Mouse (Mus musculus): Measurements from ENCODE around the gene Aqp3. TPM values are rescaled to one million over a fixed set of nuclear protein-coding genes. Genes with fewer than 3 reads are reported as not detected.

The Aqp3 gene
- polyA plus RNA-seq (2014; fragmentation: Nextera tagmentation; extraction: Ambion mirVana) = 0.17 TPM in 1 of 2 replicates, not detected in the other

- Histone ChIP-seq H3K27me3 (ENCODE audit: control insufficient read depth, insufficient read depth, low read length) (peaks cover 17% of the 10 kb centered on the region), H3K9me3 (ENCODE audit: control insufficient read depth, low read length) (no peaks in the 10 kb centered on the region), H3K4me1 (replicated peaks; ENCODE audit: control insufficient read depth, insufficient read depth, low read length) (peaks cover 5% of the 10 kb centered on the region), H3K27ac (no peak within 1 kb of the TSS), H3K4me2 (replicated peaks) (peak within 1 kb of the TSS; percentile 94), H3K36me3 (replicated peaks; ENCODE audit: control insufficient read depth, insufficient read depth) (no peaks in the 10 kb centered on the region), H3K4me3 (replicated peaks; ENCODE audit: low read length) (peak within 1 kb of the TSS; percentile 46), H3K9ac (peak within 1 kb of the TSS; percentile 70)
- DNase-seq (ENCODE audit: low spot score) = peak; percentile 42
- ATAC-seq (ENCODE audit: low FRiP score) = peak; percentile 54
- 1% methylated on average over 42 of the region's 42 CpGs for WGBS
These were observed at the start of gene Aqp3 for GRCm38 (mm10) chr4:41097871-41098576. Gene Aqp3 (minus strand): TSS chr4:41098183.

DNA sequence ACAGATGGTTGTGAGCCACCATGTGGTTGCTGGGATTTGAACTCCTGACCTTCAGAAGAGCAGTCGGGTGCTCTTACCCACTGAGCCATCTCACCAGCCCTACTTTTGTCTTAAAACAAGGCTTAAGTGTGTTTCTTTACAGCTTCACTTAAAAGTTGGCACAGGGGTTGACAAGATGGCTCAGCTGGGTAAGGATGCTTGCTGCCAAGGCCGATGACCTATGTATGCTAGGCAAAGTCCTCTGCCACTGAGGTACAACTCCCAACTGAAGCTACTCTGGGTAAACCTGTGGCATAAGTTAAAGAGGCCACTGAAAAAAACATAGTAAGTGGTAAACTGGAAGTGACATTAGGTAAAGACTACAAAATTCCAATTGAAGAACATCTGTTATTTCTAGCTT lies 44.6 kb upstream of the Aqp3 start:
- Histone ChIP-seq H3K4me2 (replicated peaks) (no peak overlapping the region), H3K4me1 (replicated peaks; ENCODE audit: control insufficient read depth, insufficient read depth, low read length) (peaks cover 6% of the 10 kb centered on the region; the same call in 1 of the 2 replicates), H3K9me3 (ENCODE audit: control insufficient read depth, low read length) (no peaks in the 10 kb centered on the region), H3K27ac (no peak overlapping the region), H3K9ac (no peak overlapping the region), H3K36me3 (replicated peaks; ENCODE audit: control insufficient read depth, insufficient read depth) (peaks cover 18% of the 10 kb centered on the region; the same call in 1 of the 2 replicates), H3K4me3 (replicated peaks; ENCODE audit: low read length) (no peak overlapping the region), H3K27me3 (ENCODE audit: control insufficient read depth, insufficient read depth, low read length) (no peaks in the 10 kb centered on the region)
- no peak for DNase-seq (ENCODE audit: low spot score)
- no peak for ATAC-seq (ENCODE audit: low FRiP score)
- WGBS = 87% methylated on average over 2 of the region's 2 CpGs

- Histone ChIP-seq H3K4me2 (replicated peaks) (no peak overlapping the region), H3K27me3 (ENCODE audit: control insufficient read depth, insufficient read depth, low read length) (no peaks in the 10 kb centered on the region), H3K9me3 (ENCODE audit: control insufficient read depth, low read length) (no peaks in the 10 kb centered on the region)
These were observed 42.3 kb upstream of the Aqp3 start for GRCm38 (mm10) chr4:41140174-41140875.

GRCm38 (mm10) chr4:41136811-41137210 lies 38.8 kb upstream of the Aqp3 start:
- H3K4me3 ChIP-seq (replicated peaks; ENCODE audit: low read length) = peak overlapping the region; percentile 86
- peak overlapping the region; percentile 98 for H3K27ac ChIP-seq
- peak overlapping the region; percentile 74 for H3K4me2 ChIP-seq (replicated peaks)
- WGBS = 0% methylated on average over 8 of the region's 8 CpGs
- H3K9me3 ChIP-seq (ENCODE audit: control insufficient read depth, low read length) = no peaks in the 10 kb centered on the region
- peaks cover 19% of the 10 kb centered on the region; the same call in 1 of the 2 replicates for H3K4me1 ChIP-seq (replicated peaks; ENCODE audit: control insufficient read depth, insufficient read depth, low read length)
- peaks cover 18% of the 10 kb centered on the region; the same call in 1 of the 2 replicates for H3K36me3 ChIP-seq (replicated peaks; ENCODE audit: control insufficient read depth, insufficient read depth)
- H3K9ac ChIP-seq = peak overlapping the region; percentile 96
- no peaks in the 10 kb centered on the region for H3K27me3 ChIP-seq (ENCODE audit: control insufficient read depth, insufficient read depth, low read length)
- DNase-seq (ENCODE audit: low spot score) (no peak), ATAC-seq (ENCODE audit: low FRiP score) (no peak)

More at GRCm38 (mm10) chr4:41140174-41140875, 42.3 kb upstream of the Aqp3 start:
- 89% methylated on average over 6 of the region's 6 CpGs for WGBS
- Histone ChIP-seq H3K27ac (no peak overlapping the region), H3K9ac (no peak overlapping the region), H3K36me3 (replicated peaks; ENCODE audit: control insufficient read depth, insufficient read depth) (peaks cover 18% of the 10 kb centered on the region; the same call in 1 of the 2 replicates), H3K4me3 (replicated peaks; ENCODE audit: low read length) (no peak overlapping the region), H3K4me1 (replicated peaks; ENCODE audit: control insufficient read depth, insufficient read depth, low read length) (peaks cover 13% of the 10 kb centered on the region; the same call in 1 of the 2 replicates)
- no peak for DNase-seq (ENCODE audit: low spot score)
- no peak for ATAC-seq (ENCODE audit: low FRiP score)

- Histone ChIP-seq H3K4me2 (replicated peaks) (peak overlapping the region; percentile 74), H3K9ac (peak overlapping the region; percentile 96), H3K9me3 (ENCODE audit: control insufficient read depth, low read length) (no peaks in the 10 kb centered on the region), H3K4me3 (replicated peaks; ENCODE audit: low read length) (peak overlapping the region; percentile 86), H3K27ac (peak overlapping the region; percentile 98), H3K27me3 (ENCODE audit: control insufficient read depth, insufficient read depth, low read length) (no peaks in the 10 kb centered on the region), H3K36me3 (replicated peaks; ENCODE audit: control insufficient read depth, insufficient read depth) (peaks cover 16% of the 10 kb centered on the region; the same call in 1 of the 2 replicates), H3K4me1 (replicated peaks; ENCODE audit: control insufficient read depth, insufficient read depth, low read length) (peaks cover 19% of the 10 kb centered on the region; the same call in 1 of the 2 replicates)
- 0% methylated on average over 4 of the region's 4 CpGs for WGBS
- 0 out of 2 replicates have a peak, but pooled peaks have one; percentile 2 for ATAC-seq (ENCODE audit: low FRiP score)
- DNase-seq (ENCODE audit: low spot score) = no peak
These were observed 38.4 kb upstream of the Aqp3 start for GRCm38 (mm10) chr4:41136454-41136805.

- under 1% methylated on average over 54 of the region's 65 CpGs for WGBS
- H3K27me3 ChIP-seq (ENCODE audit: control insufficient read depth, insufficient read depth, low read length) = no peaks in the 10 kb centered on the region
- ATAC-seq (ENCODE audit: low FRiP score) = peak; percentile 81
- DNase-seq (ENCODE audit: low spot score) = peak; percentile 61
- peak within 1 kb of the TSS; percentile 86 for H3K4me3 ChIP-seq (replicated peaks; ENCODE audit: low read length)
- H3K9ac ChIP-seq = peak within 1 kb of the TSS; percentile 96
- H3K4me2 ChIP-seq (replicated peaks) = peak within 1 kb of the TSS; percentile 74
- 0 out of 2 replicates have a peak, but pooled peaks cover 11% of the 10 kb centered on the region for H3K36me3 ChIP-seq (replicated peaks; ENCODE audit: control insufficient read depth, insufficient read depth)
- H3K27ac ChIP-seq = peak within 1 kb of the TSS; percentile 98
- H3K4me1 ChIP-seq (replicated peaks; ENCODE audit: control insufficient read depth, insufficient read depth, low read length) = peaks cover 19% of the 10 kb centered on the region; the same call in 1 of the 2 replicates
- no peaks in the 10 kb centered on the region for H3K9me3 ChIP-seq (ENCODE audit: control insufficient read depth, low read length)
These were observed 37.9 kb upstream of the Aqp3 start, which contains the start of gene Ube2r2 for GRCm38 (mm10) chr4:41135711-41136453. Gene Ube2r2 (plus strand): TSS chr4:41135743.

DNA sequence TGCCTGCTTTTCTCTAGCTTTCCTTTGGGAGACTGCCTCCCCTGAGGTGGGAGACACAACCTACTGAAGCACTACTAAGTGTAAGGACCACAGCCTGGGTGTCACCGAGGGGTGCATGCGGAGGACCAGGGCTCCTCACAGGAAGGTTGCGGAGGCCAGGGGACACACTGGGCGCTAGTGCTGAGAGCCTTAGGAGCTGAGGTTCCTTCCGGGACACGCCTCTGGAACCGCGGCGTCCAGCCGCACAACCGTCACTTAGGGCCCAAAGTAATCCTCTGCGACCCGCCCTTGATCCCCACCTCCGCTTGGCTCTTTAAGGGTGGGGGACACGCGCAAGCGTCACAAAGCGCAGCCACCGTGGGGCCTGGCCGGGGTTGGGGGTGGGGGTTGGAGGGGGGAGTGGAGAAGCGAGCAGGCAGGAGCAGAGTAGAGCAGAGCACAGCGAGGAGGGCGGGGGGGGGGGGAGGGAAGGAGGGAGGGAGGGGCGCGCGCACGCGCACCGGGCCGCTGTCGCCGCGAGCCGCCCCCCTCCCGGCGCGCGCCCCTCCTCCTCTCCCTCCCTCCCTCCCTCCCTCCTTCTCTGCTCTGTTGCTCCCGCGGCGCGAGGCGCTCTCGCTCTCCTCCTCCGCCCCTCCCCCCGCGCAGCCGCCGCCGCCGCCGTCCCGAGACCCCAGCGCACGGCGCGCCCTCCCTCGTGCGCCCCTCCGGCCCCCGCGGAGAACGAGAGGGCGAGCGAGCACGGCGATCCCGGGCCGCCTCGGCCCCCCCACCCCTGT lies 37.1 kb upstream of the Aqp3 start:
- Histone ChIP-seq H3K4me3 (replicated peaks; ENCODE audit: low read length) (peak overlapping the region; percentile 86), H3K27ac (peak overlapping the region; percentile 98), H3K4me1 (replicated peaks; ENCODE audit: control insufficient read depth, insufficient read depth, low read length) (peaks cover 19% of the 10 kb centered on the region; the same call in 1 of the 2 replicates), H3K9me3 (ENCODE audit: control insufficient read depth, low read length) (no peaks in the 10 kb centered on the region), H3K9ac (peak overlapping the region; percentile 96), H3K4me2 (replicated peaks) (peak overlapping the region; percentile 74), H3K27me3 (ENCODE audit: control insufficient read depth, insufficient read depth, low read length) (no peaks in the 10 kb centered on the region), H3K36me3 (replicated peaks; ENCODE audit: control insufficient read depth, insufficient read depth) (0 out of 2 replicates have a peak, but pooled peaks cover 6% of the 10 kb centered on the region)
- WGBS = 0% methylated on average over 33 of the region's 70 CpGs
- ATAC-seq (ENCODE audit: low FRiP score) = peak; percentile 94
- DNase-seq (ENCODE audit: low spot score) = peak; percentile 83

DNA sequence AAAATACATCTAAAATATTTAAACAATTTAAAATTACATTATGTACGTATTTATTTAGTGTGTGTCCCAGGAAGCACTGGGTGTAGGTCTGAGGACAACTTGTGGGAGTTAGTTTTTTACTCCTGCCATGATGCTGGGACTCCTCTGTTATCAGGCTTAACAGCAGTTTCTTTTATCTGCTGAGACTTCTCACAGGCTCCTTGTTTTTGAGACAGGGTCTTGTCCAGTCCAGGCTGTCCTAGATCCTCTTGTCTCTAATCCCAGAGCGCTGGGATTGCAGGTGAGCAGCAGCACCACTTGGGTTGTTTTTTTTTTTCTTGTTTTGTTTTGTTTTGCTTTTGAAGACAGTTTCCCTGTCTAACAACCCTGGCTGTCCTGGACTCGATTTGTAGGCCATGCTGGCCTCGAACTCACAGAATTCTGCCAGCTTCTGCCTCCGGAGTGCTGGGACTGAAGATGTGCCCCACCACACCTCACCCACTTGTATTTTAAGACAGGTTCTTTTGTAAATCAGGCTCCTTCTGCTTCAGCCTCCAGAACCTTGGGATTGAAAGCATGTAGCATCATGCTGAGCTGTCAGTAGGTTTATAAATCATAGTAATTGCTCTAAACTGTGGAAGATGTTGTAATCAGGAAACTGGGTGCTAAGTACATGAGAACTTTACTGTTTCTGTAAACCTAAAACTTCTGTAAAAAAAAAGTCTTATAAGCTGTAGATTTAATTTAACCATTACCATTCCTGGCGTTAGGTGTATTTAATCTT lies 35.7 kb upstream of the Aqp3 start:
- no peaks in the 10 kb centered on the region for H3K27me3 ChIP-seq (ENCODE audit: control insufficient read depth, insufficient read depth, low read length)
- H3K4me1 ChIP-seq (replicated peaks; ENCODE audit: control insufficient read depth, insufficient read depth, low read length) = peaks cover 19% of the 10 kb centered on the region; the same call in 1 of the 2 replicates
- no peak overlapping the region for H3K9ac ChIP-seq
- ATAC-seq (ENCODE audit: low FRiP score) (no peak), DNase-seq (ENCODE audit: low spot score) (no peak)
- H3K27ac ChIP-seq = no peak overlapping the region
- no peaks in the 10 kb centered on the region for H3K9me3 ChIP-seq (ENCODE audit: control insufficient read depth, low read length)
- no peak overlapping the region for H3K4me3 ChIP-seq (replicated peaks; ENCODE audit: low read length)
- 0 out of 2 replicates have a peak, but pooled peaks cover 2% of the 10 kb centered on the region for H3K36me3 ChIP-seq (replicated peaks; ENCODE audit: control insufficient read depth, insufficient read depth)
- 77% methylated on average over 6 of the region's 6 CpGs for WGBS
- no peak overlapping the region for H3K4me2 ChIP-seq (replicated peaks)
